Mouse (Mus musculus) heart, adult 18-20 months (tissue): Measurements from ENCODE around the gene Map2k4. TPM values are rescaled to one million over a fixed set of nuclear protein-coding genes. Genes with fewer than 3 reads are reported as not detected.

Experiments used
- DNase-seq, 2 experiments: peaks; one replicate each; pipeline ENCODE4 v3.0.0; 2021 to 2022; ENCODE audit warnings: mixed read lengths in 1 of 2
- long read RNA-seq, 2 experiments: library from polyadenylated mRNA; stranded (forward); transcript quantifications; one replicate each; pipeline ENCODE4 v2.0.0; 2021
- total RNA-seq, 2 experiments: library from RNA; stranded (reverse); gene quantifications; 2 replicates each; pipeline ENCODE4 v1.2.3; 2021

Gene Map2k4
- 10 to 100 TPM; 42.1 to 43.9 TPM for total RNA-seq
- long read RNA-seq, experiment 1, partial matches to known transcripts: 4 of 15 reads
- long read RNA-seq, experiment 1, other reads (novel, unspliced or antisense): 7 of 15 reads
- long read RNA-seq, experiment 2, partial matches to known transcripts: 0 of 3 reads
- long read RNA-seq, experiment 2, other reads (novel, unspliced or antisense): 2 of 3 reads

DNA sequence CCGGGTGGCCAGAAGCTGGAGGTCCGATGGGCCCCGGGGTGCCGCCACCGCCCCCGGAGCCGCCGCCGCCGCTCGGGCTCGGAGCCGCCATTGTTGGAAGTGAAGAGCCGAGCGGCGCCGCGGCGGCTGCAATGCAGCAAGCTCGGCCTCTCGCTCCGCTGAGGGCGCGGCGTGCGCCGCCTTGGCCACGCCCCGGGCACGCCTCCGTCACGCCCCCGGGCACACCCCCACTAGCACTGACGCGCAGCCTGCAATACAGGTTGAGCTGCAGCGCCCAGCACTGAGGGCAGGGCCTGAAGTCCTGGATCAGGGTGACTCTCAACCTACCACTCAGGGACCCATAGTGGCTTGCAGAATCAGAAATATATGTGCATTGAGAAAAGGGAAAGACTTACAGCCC, at the start of gene Map2k4:
Gene Map2k4 (minus strand): TSS at position 144 of the 400 bp plus-strand sequence.
- DNase-seq: peak; percentile 93 to 95

DNA sequence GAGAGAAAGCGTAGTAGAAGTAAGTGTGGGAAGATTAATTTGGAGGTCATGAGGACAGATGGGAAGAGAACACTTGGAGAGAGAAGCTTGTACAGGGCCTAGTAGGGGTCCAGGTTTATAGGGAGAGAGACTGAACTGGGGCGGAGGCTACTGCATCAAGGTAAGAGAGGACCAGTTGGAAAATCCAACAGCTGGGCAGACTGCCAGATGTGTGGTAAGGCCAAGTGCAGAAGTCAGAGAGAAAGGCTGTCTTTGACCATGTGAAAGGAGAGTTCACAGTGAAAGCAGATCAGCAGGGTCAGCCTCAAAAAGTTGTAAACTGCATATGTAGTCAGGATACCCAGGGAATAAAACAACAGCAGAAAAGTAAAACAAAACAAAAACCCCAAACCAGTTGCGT, 36.5 kb upstream of the Map2k4 start:
- no peak for DNase-seq

DNA sequence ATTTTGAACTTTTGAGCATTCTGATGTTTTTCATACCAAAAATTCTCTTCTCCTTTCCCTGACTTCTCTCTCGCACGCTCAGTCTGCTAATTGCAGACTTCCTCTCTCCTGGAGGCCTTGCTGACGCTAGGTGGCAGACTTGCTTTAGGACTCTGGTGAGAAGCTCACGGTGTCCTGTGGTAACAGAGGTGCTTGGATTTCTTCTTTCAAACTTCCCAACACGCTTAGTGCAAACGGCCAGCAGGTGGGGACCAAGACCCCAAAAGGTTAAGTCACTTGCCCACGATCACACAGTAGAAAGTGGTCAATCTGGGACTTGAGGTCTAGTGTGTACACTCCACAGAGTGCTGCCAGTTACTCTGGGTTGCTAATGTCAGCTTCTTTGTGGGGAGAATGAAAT, 32.8 kb upstream of the Map2k4 start:
- DNase-seq: peak; percentile 52 to 79

DNA sequence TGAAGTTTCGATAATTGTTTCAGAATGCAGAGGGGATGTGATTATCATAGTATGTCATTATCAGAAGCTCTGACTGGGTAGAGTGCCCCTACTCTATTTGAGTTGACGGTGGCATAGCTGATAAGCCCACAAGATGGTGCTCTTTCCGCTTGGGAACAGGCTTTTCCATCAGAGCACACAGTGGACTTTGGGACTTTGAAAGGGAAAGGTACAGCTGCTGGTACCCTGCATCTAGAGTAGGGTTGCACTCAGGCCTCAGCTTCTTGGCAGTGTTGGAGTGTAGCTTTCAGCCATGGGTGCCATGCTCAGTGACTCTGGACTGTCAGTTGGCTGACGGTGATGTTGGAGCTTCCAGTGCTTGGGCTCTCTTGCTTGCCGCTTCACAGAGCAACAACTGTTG, 32.2 kb upstream of the Map2k4 start:
- DNase-seq: no peak

DNA sequence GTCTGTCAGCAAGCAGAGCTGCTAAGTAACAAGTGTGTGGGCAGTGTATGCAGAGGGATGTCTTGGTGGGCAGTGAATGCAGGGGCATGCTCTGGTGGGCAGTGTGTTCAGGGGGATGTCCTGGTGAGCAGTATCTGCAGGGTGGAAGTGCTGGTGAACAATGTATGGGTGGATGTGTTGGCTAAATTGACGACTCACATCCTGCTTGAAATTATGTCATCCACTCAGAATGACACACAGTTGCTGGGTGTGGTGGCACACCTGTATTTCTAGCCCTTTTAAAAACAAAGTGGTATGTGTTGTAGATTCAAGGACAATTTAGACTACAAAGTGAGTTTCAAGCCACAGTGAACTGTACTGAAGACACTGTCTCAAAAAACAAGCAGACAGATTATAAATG, 30.1 kb upstream of the Map2k4 start:
- DNase-seq: no peak

DNA sequence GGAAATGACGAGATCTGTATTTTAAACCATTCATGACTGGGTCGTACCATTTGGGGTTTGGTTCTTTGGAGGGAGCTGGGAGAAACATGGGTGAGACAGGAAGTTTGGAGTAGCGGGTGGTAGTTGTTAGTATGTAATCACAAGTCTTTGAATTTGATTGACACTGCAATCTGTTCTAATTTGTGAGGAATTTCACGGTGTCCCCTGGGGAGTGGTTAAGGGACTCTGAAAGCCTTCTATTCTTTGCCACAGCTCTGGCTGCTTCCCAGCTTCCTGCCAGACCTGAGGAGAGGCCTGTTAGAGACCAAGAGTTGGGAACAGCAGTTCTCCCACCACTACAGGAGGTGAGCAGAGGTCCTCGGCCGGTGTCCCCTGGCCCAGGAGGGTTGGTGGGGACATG, 28.1 kb upstream of the Map2k4 start:
- no peak for DNase-seq

DNA sequence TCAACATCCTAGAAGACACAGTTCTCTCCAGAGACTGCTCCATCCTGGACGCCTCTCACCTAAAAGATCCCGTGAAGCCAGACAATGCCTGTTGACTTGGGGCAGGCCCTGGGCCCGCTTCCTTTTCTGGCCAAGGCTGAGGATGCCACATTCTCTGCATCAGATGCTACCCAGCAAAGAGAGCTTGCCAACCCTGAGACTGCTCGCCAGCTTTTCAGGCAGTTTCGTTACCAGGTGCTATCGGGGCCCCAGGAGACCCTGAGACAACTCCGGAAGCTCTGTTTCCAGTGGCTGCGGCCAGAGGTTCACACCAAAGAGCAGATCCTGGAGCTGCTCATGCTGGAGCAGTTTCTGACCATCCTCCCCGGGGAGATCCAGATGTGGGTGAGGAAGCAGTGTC, 26.3 kb upstream of the Map2k4 start:
- DNase-seq: no peak

DNA sequence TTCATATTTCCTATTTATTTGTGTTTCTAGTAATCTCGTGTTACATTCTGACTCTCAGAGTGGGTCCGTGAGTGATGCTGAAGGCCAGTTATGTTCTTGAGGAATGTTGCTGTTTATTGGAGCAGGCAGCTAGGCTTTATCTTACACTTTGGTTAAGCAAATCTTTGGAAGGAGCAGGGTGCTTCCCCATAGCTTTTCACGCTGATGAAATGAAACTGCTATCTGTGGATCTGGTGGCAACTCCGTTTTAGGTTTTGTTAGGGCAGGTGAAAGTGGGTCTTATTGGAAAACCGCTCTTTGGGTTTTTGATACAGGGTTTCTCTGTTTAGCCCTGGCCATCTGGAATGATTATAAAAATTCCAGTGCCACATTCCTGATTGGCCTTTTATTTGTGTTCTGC, 24.0 kb upstream of the Map2k4 start:
- no peak for DNase-seq

DNA sequence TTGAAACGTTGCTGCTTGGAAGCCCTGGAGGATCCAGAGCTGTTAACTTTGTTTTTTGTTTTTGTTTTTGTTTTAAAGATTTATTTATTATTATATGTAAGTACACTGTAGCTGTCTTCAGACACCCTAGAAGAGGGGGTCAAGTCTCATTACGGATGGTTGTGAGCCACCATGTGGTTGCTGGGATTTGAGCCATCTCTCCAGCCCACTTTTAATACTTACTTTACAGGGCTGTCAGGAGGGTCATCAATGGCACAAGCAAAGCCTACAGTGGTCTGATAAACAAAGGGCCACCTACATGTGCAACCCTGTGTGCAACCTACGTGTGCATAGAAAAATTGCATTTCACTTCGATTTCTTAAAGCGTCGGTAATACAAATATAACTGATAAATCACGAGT, 19.5 kb upstream of the Map2k4 start:
- no peak for DNase-seq

DNA sequence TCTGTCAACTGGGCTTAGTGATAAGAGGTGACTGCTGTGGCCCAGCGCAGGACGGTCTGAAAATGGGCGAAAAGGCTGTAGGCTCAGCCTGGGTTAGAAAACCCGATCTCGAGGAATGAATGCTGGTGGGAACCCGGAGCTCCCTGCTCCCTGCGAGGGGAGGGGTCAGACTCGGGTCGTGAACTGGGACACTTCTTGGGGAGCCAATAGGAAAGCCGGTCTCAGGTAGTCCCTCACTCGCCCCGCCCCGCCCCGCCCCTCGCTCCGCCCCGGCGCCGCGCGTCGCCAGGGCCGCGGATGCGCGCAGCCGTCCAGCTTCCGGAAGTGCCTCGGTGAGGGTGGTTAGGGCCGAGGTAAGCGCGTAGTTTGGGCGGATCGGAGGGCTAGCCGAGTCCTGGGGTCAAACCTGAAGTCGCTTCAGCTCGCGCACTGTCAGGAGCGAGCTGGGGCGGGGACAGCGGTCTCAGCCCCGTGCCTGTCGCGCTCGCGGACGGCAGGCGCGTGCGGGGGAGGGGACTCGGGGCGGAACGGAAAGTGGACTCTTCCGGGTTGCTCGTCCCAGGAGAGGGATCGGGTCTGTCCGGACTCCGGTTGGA, 18.9 kb upstream of the Map2k4 start, which contains the start of gene Zkscan6:
Gene Zkscan6 (plus strand): TSS at position 267 of the 596 bp plus-strand sequence.
- peak; percentile 89 to 94 for DNase-seq

DNA sequence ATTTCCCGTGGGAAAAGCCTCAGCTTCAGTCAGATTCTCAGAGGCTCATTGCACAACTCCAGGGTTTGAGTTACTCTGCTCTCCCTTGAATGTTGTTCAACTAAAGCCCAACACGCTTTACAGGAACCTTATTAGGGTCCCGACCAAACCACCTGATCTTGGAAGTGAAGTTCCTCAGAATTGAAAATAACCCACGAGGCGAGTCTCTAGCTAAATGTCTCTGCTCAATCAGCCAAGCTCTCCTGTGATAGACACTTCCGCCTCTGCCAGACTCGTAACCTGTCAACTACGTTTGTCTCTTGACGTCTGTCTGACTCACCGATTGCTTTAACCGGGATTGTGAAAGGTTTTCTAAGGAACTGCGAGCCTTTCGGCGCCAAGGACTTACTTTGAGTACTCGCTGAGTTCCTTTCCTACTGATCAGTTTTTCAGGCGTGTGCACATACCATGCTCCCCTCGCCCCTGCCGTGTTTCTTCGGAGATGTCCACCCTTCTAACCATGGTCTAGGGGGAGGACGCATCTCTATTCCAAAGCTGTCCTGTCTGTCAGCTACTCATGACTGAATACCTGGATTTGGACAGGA, 18.3 kb upstream of the Map2k4 start:
- peak in 1 of 2 experiments; percentile 47 for DNase-seq

DNA sequence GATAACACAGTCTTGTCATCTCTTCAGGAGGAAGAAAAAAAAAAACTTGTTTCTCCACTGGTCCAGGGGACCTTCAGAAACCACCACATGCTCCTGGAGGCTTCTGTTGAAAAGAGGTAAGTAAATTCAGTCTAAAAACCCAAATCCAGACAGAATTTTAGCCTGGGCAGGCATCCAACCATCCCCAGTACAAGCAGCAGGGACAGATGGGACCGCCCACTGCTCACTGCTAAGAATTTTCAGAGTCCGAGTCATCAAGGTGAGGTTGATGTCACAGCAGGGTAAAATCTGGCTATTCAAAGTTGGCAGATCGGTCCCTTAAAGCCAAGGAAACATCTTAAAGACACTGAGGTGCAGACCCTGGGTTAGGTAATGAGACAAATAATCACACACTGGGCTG, 13.8 kb upstream of the Map2k4 start:
- DNase-seq: no peak

DNA sequence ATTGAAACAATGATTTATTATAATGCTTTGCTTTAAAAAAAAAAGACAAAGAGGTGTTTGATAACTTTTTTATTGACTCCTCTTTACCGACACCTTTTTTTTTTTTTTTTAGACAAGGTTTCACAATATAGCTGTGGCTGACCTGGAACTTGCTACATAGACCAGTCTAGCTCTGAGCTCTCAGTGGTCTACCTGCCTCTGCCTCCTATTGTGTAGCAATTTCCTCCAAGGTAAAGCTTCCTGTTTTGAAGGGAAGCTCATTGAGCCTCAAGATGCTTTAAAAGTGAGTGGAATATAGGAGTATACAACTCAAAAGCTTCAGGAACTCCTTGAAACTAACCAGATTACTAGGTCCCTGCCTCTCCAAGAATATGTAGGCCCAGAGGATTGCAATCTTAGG, 7.8 kb upstream of the Map2k4 start:
- DNase-seq: no peak

DNA sequence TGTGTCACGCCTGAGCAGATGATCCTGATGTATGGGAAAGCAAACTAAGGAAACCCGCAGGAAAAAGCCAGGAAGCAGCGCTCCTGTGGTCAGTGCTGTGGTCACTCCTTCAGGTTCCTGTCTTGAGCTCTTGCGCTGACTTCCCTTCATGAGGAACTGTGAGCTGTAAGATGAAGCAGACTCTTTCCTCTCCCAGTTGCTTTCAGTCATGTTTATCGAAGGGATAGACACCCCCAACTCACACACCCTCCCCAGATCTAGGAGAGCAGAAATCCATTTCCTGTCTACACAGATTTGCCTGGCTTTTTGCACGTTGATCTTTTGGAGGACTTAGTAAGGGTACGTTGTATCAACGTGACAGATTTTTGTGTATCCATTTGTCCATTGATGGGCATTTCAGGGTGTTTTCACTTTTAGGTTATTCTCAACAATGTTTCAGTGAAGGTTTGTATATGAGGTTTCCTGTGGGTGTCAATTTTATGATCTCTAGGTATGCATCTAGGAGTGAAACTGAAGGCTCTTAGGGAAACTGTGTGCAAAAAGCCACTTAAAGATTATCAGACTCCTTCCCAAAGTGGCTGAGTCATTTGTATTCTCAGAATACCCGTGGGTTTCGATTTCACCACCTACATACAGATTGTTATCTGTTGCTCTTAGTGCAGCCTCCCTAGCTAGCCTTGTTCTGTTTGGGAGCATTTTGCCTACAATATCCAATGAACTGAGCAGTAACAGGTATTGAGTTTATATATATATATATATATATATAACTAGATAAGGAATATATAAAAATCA, 6.5 kb upstream of the Map2k4 start:
- DNase-seq: no peak

DNA sequence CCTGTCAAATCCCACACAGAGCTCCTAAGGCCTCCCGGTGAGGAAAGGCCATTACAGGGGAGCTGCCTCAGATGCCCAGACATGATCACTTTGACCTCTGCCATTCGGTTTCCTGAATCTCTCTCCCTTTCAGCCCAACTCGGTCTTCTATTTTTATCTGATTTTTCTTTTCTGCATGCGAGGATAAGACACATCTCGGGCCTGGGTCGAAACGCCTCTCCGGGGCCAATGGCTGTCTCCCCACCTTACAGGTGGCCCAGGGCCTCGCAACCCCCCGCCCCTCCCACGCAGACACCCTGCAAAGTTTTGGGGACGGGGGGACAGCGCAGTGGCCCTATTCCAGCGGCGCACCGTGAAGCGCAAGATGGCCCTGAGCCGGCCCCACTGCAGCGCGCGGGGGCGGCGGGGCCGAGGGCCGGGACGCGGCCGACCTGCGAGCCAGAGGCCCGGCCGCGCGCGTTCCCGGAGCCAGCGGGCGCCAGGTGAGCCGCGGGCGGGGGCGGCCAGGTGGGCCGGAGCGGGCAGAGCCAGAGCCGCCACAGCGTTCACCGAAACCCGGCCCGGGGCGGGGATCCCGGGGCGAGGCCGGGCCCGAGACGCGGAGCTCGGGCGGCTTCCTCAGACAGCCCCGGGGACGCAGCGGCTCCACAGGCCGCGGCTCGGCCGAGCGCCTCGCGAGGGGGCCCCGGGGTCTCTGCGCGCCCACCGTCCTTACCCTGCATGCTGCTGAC, 511 bp downstream of the Map2k4 start:
- DNase-seq: peak in 1 of 2 experiments; percentile 7

DNA sequence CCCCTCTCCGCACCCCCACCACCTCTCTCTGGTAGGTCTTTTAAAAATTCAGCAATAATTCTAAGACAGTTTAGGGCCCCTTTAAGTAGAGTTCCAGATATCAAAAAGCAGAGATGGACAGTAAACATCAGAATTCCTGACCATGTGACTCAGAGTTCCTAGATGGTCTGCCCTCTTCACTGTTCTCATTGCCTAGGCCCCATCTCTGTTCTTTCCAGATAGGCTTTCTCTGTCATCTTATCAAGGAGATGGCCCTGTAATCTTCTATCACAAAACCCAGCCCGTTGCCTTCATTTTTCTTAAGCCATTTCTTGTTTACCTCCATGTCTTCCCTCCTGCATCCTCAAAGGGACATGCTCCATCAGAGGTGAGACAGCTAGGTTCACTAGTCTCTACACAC, 1.9 kb downstream of the Map2k4 start:
- DNase-seq: no peak

DNA sequence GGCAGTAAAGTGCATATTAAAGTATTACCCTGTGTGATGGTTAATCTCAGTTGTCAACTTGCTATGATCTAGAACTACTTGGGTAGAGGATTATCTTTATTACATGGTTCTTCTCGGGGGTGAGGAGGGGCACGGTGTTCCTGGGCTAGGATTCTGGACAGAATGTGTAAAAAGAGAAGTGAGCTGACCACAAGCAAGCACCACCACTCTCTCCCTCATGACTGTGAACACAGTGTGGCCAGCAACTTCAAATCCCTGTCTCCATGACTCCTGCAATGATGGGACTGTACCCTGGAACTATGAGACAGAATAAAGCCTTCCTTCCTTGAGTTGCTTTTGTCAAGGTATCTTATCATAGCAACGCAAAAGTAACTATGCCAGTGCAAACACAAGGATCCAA, 6.5 kb downstream of the Map2k4 start:
- DNase-seq: no peak

DNA sequence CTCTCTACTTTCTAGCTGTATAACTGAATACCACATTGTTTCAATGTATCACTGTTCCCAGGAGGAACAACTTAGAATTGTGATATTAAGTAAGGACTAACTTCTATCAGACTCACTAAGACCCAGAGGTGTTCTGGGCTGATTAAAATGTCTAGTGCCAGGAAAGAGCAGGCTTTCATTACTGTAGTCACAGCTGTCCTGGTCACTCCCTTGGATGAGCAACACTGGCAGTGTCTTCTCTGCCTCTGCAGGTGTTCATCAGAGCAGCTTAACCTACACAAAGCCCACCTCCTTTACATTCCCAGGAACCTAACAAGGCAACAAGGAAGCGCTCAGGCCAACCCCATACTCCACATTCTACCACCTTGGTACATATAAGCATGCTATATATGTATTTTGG, 8.5 kb downstream of the Map2k4 start:
- no peak for DNase-seq

DNA sequence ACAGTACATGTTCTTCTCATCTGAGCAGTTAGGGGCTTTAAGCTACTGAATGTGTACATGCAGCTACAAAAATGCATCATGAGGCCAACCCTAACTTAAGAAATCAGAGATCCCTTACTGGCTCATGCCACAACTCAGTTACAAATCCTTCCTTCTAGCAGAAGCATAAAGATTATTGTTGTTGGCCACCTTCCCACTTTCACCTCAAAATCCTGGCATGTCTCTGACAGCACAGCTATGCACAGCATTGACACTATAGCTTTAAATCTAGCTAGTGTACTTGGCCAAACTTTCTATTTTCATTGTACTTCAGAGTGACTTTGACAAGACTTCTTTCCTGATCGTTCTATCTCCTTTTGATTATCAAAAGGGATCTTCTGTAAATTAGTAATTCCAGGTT, 9.0 kb downstream of the Map2k4 start:
- DNase-seq: no peak

DNA sequence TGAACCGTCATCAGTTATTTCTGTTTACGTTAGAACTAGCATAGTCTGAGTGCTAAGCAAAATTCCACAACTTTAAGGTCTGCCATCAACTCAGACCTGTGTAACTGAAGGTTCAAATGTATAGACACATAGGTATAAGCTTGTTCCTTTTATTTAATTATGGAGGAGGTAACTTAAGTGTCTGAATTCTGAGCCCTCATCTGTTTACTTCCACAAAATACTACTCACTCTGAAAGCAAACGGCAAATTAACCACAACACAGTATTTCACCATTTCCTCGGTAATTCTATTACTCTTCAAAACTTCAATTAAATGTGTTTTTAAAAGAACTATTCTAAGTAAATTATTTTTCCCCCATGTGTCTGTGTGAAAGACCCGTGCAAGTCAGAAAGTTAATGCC, 10.3 kb downstream of the Map2k4 start:
- no peak for DNase-seq

DNA sequence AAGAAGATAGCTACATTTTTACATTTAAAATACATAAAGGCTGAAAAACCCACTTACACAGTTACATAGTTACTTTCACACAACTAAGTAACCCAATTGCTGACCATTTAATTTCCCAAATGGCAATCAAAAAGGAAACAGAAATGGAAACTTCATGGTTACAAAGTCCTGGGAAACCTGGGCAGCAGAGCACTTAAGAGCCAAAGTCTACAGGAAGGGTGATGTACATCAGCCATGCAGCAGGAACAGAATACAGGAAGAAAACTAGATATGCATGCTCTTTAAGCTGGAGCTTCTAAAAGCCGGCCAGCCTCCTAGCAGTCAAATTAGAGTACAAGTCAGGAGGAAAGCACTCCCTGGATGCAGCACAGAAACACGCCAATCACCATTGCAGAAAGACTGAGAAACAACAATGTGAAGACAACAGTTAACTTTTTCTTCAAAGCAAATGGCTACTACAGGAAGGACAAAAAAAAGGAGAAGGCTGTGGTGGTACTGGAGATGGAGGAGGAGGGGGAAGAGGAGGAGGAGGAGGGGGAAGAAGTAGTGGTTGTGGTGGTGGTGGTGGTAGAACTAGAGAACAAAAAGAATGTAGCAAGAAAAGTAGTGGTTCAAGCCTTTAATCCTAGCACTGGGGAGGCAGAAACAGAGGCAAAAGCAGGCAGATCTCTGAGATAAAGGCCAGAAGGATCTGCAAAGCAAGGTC, 11.0 kb downstream of the Map2k4 start:
- DNase-seq: no peak
